Mouse (Mus musculus) C2C12 (cell line): ENCODE measurements around the gene Cd80. TPM values are rescaled to one million over a fixed set of nuclear protein-coding genes. Genes with fewer than 3 reads are reported as not detected.
"Not testable (repeated sequence)": the region's sequence is repeated elsewhere in the genome, so short reads cannot be mapped to it uniquely, and the experiment has no call there.

Source experiments
- H3K27me3 ChIP-seq: one replicate; pipeline ENCODE4 v1.6.1; 2011; ENCODE audit not compliant: control insufficient read depth, insufficient read depth, insufficient read length
- H3K36me3 ChIP-seq: one replicate; pipeline ENCODE4 v1.6.1; 2011; ENCODE audit not compliant: control insufficient read depth, insufficient read depth
- H3K4me3 ChIP-seq: one replicate; pipeline ENCODE4 v1.5.1; 2011; ENCODE audit warnings: mild to moderate bottlenecking, control low read depth; ENCODE audit not compliant: poor library complexity, insufficient read depth, severe bottlenecking
- H3K79me2 ChIP-seq: one replicate; pipeline ENCODE4 v1.6.1; 2011; ENCODE audit not compliant: control insufficient read depth, insufficient read depth
- H3K79me3 ChIP-seq: one replicate; pipeline ENCODE4 v1.6.1; 2011; ENCODE audit warnings: low read depth, control low read depth
- H3ac ChIP-seq: one replicate; pipeline ENCODE3; 2011; ENCODE audit warnings: low read depth; ENCODE audit not compliant: control insufficient read depth, insufficient read length
- CEBPB ChIP-seq: IDR thresholded peaks from one replicate; pipeline ENCODE4 v1.6.1; 2011; ENCODE audit warnings: low read depth, mild to moderate bottlenecking, control low read depth, moderate library complexity
- CTCF ChIP-seq: IDR thresholded peaks from one replicate; pipeline ENCODE4 v1.5.1; 2011; ENCODE audit not compliant: control insufficient read depth, insufficient read depth, insufficient read length
- FOSL1 ChIP-seq: IDR thresholded peaks from one replicate; pipeline ENCODE4 v1.8.0; 2011; ENCODE audit warnings: mild to moderate bottlenecking, low read length; ENCODE audit not compliant: poor library complexity, insufficient read depth, severe bottlenecking
- MAX ChIP-seq: IDR thresholded peaks from one replicate; pipeline ENCODE4 v1.6.1; 2011; ENCODE audit warnings: mild to moderate bottlenecking, control low read depth
- MYOD1 ChIP-seq: IDR thresholded peaks from one replicate; pipeline ENCODE4 v1.6.1; 2011; ENCODE audit warnings: low read depth; ENCODE audit not compliant: control insufficient read depth, insufficient read length
- MYOG ChIP-seq: IDR thresholded peaks from one replicate; pipeline ENCODE4 v1.6.1; 2011; ENCODE audit not compliant: control insufficient read depth, insufficient read length; ENCODE audit errors: extremely low read depth
- USF1 ChIP-seq: IDR thresholded peaks from one replicate; pipeline ENCODE4 v1.6.1; 2011; ENCODE audit warnings: low read depth, mild to moderate bottlenecking, control low read depth, moderate library complexity
- polyA plus RNA-seq: library from polyadenylated mRNA; unstranded; fragments of >200 nt; fragmentation: generic; extraction: Trizol; gene quantifications from one replicate; pipeline ENCODE4 v1.2.1, GENCODE M21; 2012; ENCODE audit warnings: missing spikeins

Gene Cd80
- polyA plus RNA-seq, 1 experiment: 8.7 TPM

- no peak overlapping the region for H3ac ChIP-seq
- no peaks in the 10 kb centered on the region for H3K27me3 ChIP-seq
- H3K36me3 ChIP-seq: peaks cover 47% of the 10 kb centered on the region
- no peak overlapping the region for H3K4me3 ChIP-seq
- H3K79me3 ChIP-seq: peaks cover 29% of the 10 kb centered on the region
- no peak for TF ChIP-seq MYOD1
- peaks cover 59% of the 10 kb centered on the region for H3K79me2 ChIP-seq
Measured at GRCm38 (mm10) chr16:38472507-38472873, 17.1 kb downstream of the Cd80 start.

GRCm38 (mm10) chr16:38473661-38474060 lies 18.3 kb downstream of the Cd80 start:
- H3K36me3 ChIP-seq: peaks cover 47% of the 10 kb centered on the region
- H3K79me2 ChIP-seq: peaks cover 47% of the 10 kb centered on the region
- no peaks in the 10 kb centered on the region for H3K27me3 ChIP-seq
- TF ChIP-seq FOSL1: no peak
- TF ChIP-seq USF1: no peak
- no peak for TF ChIP-seq MYOD1
- no peak for TF ChIP-seq CTCF
- no peak for TF ChIP-seq CEBPB
- TF ChIP-seq MAX: no peak
- TF ChIP-seq MYOG: no peak
- no peak overlapping the region for H3K4me3 ChIP-seq
- H3ac ChIP-seq: no peak overlapping the region
- H3K79me3 ChIP-seq: peaks cover 20% of the 10 kb centered on the region

GRCm38 (mm10) chr16:38474677-38475286 lies 19.4 kb downstream of the Cd80 start:
- Histone ChIP-seq H3K79me3 (peaks cover 10% of the 10 kb centered on the region), H3K36me3 (peaks cover 53% of the 10 kb centered on the region), H3ac (no peak overlapping the region), H3K79me2 (peaks cover 36% of the 10 kb centered on the region), H3K27me3 (no peaks in the 10 kb centered on the region), H3K4me3 (no peak overlapping the region)
- TF ChIP-seq CTCF: no peak
- TF ChIP-seq CEBPB: no peak
- TF ChIP-seq MAX: no peak
- TF ChIP-seq MYOD1: no peak
- TF ChIP-seq MYOG: no peak
- TF ChIP-seq USF1: no peak
- TF ChIP-seq FOSL1: no peak

- H3ac ChIP-seq: no peak overlapping the region
- peaks cover 53% of the 10 kb centered on the region for H3K36me3 ChIP-seq
- no peak overlapping the region for H3K4me3 ChIP-seq
- H3K27me3 ChIP-seq: no peaks in the 10 kb centered on the region
- no peak for TF ChIP-seq CTCF
- TF ChIP-seq MAX: no peak
- TF ChIP-seq FOSL1: no peak
- TF ChIP-seq MYOD1: no peak
- H3K79me2 ChIP-seq: peaks cover 25% of the 10 kb centered on the region
- peaks cover 6% of the 10 kb centered on the region for H3K79me3 ChIP-seq
Measured at GRCm38 (mm10) chr16:38475681-38476311, 20.4 kb downstream of the Cd80 start.

GRCm38 (mm10) chr16:38476312-38477240 lies 21.2 kb downstream of the Cd80 start:
- H3K36me3 ChIP-seq: peaks cover 56% of the 10 kb centered on the region
- TF ChIP-seq MYOG: no peak
- peaks cover 4% of the 10 kb centered on the region for H3K79me3 ChIP-seq
- no peaks in the 10 kb centered on the region for H3K27me3 ChIP-seq
- no peak overlapping the region for H3ac ChIP-seq
- no peak overlapping the region for H3K4me3 ChIP-seq
- H3K79me2 ChIP-seq: peaks cover 18% of the 10 kb centered on the region

GRCm38 (mm10) chr16:38477241-38477608 lies 21.9 kb downstream of the Cd80 start:
- not testable (repeated sequence) for H3K27me3 ChIP-seq, H3K4me3 ChIP-seq, H3K79me3 ChIP-seq, H3ac ChIP-seq
- H3K79me2 ChIP-seq: peaks cover 11% of the 10 kb centered on the region
- H3K36me3 ChIP-seq: peaks cover 62% of the 10 kb centered on the region
